Mouse (Mus musculus): ENCODE measurements at regions not wholly inside any gene's neighbourhood (a gene's known extent, or its start where the extent isn't known, plus 50 kb on each side); places are given as distances from the start of the nearest gene placed in this dataset.

DNA sequence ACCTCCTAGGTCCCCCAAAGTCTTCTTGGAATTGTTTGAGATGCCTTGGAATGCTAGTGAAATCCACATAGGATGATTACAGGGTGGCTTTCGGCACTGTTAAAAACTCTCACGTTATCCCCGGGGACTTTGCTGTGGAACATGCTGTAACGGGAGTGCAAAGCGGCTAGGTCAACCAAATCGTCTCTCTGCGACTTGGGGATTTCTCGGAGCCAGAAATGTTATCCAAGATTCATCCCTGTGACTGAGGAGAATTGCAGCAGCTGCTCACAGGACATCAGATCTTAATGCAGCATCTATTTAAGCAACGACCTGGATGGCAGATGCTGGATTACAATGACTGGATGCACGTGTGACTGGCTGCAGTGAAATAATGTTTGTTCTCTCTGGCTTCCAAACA lies 470.7 kb upstream of the Mpdz start:
- Histone ChIP-seq H3K4me3 (no peak overlapping the region), H3K36me3 (ENCODE audit: control insufficient read depth, insufficient read depth, low read length) (no peaks in the 10 kb centered on the region), H3K27ac (peak overlapping the region; percentile 53), H3K4me1 (ENCODE audit: control insufficient read depth, insufficient read depth, low read length) (no peaks in the 10 kb centered on the region), H3K27me3 (ENCODE audit: control insufficient read depth, insufficient read depth, low read length) (no peaks in the 10 kb centered on the region), H3K79me2 (replicated peaks; ENCODE audit: control insufficient read depth, insufficient read depth, low read length) (no peaks in the 10 kb centered on the region), H3K9ac (ENCODE audit: low read depth, low read length) (no peak overlapping the region)
- WGBS: 62% methylated on average over 10 of the region's 10 CpGs
- intact Hi-C loops (cut with DNase I): loop anchor here (5.0 to 10.0 kb wide), 3 partner anchors 34 to 632 kb away; no protein-coding TSS in a partner anchor
- peak; percentile 41 to 67 for DNase-seq
- TF ChIP-seq CTCF (IDR thresholded peaks at IDR 0.05) (no peak), EP300 (IDR thresholded peaks at IDR 0.05; ENCODE audit: insufficient read depth, low read depth, low read length) (0 out of 2 replicates have a peak, but pooled peaks have one; percentile 53)

DNA sequence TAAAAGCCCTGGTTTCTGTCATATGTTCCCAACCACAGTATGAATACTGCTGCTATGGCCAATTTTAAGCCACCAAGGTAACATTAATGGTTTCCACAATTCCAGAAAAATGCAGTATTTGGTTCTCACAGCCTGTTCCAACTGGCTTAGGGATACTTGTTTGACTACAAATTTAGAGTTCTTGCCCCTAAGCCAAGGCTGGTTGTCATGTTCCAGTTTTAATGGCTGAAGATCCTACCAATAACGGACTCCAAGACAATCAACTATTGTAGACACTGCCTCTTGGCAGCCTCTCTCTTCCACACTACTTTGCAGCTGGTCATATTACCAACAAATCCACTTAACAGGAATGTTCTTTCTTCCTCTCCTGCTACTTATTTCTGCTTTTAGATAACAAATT lies 470.0 kb upstream of the Mpdz start:
- Histone ChIP-seq H3K4me3 (no peak overlapping the region), H3K27ac (peak overlapping the region; percentile 53), H3K79me2 (replicated peaks; ENCODE audit: control insufficient read depth, insufficient read depth, low read length) (no peaks in the 10 kb centered on the region), H3K4me1 (ENCODE audit: control insufficient read depth, insufficient read depth, low read length) (no peaks in the 10 kb centered on the region), H3K27me3 (ENCODE audit: control insufficient read depth, insufficient read depth, low read length) (no peaks in the 10 kb centered on the region), H3K36me3 (ENCODE audit: control insufficient read depth, insufficient read depth, low read length) (no peaks in the 10 kb centered on the region), H3K9ac (ENCODE audit: low read depth, low read length) (no peak overlapping the region)
- peak in 1 of 2 experiments; percentile 36 for DNase-seq
- WGBS: 70% methylated on average over 1 of the region's 1 CpGs
- TF ChIP-seq CTCF (IDR thresholded peaks at IDR 0.05) (no peak), POLR2A (IDR thresholded peaks at IDR 0.05; ENCODE audit: insufficient read depth, low read depth, low read length) (no peak)
- intact Hi-C loops (cut with DNase I): loop anchor here (5.0 to 10.0 kb wide), 3 partner anchors 35 to 632 kb away; no protein-coding TSS in a partner anchor

DNA sequence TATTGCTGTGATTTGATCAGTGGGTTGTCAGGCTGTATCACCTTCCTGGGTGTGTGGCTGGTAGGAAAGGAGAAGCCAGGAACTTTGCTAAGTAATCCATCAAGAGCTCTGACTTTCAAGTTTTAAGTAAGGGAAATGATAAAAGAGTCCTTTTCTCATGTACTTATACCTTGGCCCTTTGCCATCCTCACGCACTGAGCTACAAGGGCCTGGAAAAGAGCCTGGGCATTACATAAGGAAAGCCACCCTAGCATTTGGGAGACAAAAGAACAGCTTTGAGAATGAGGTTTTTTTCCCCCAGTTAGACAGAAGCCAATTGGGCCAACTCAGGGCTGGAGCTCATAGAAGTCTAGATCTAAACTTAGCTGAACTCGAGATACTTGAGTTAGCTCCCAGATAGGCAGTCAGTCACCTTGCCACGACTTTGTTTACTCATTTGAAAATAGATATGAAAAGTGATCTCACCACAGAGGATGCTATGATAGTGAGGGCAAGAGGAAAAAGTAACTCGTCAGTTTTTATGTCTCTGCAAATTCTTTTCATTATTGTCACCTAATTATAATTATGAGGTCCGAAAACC lies 457.4 kb upstream of the Mpdz start:
- 28% methylated on average over 5 of the region's 5 CpGs for WGBS
- peaks cover 4% of the 10 kb centered on the region for H3K4me1 ChIP-seq (ENCODE audit: control insufficient read depth, insufficient read depth, low read length)
- no peaks in the 10 kb centered on the region for H3K79me2 ChIP-seq (replicated peaks; ENCODE audit: control insufficient read depth, insufficient read depth, low read length)
- H3K36me3 ChIP-seq (ENCODE audit: control insufficient read depth, insufficient read depth, low read length): peaks cover 10% of the 10 kb centered on the region
- H3K27ac ChIP-seq: peak overlapping the region; percentile 93
- H3K27me3 ChIP-seq (ENCODE audit: control insufficient read depth, insufficient read depth, low read length): no peaks in the 10 kb centered on the region
- H3K9ac ChIP-seq (ENCODE audit: low read depth, low read length): no peak overlapping the region
- TF ChIP-seq POLR2A (IDR thresholded peaks at IDR 0.05; ENCODE audit: insufficient read depth, low read depth, low read length) (no peak), CTCF (IDR thresholded peaks at IDR 0.05) (no peak), EP300 (IDR thresholded peaks at IDR 0.05; ENCODE audit: insufficient read depth, low read depth, low read length) (no peak)
- DNase-seq: peak; percentile 21 to 28
- intact Hi-C loops (cut with DNase I): no loop called here
- no peak overlapping the region for H3K4me3 ChIP-seq

DNA sequence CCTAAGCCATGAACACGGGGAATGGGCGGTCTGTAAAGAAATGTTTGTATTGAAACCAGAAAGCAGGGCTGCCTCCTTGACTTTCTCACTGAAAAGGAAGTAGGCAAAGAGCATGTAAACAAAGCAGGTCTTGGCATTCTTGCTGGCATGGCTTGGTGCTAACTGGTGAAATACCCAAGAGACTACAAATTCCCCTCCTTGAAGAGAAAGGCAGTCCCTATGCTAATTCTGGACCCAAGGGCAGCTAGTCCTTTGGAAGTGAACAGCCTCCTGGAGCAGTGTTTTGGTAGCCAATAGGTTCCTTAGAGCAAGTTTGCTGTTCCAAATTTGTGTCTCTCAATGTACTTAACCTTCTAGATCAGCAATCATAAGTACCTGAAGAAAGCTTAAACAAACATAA lies 456.0 kb upstream of the Mpdz start:
- H3K36me3 ChIP-seq (ENCODE audit: control insufficient read depth, insufficient read depth, low read length): peaks cover 10% of the 10 kb centered on the region
- no peak overlapping the region for H3K4me3 ChIP-seq
- no peak overlapping the region for H3K9ac ChIP-seq (ENCODE audit: low read depth, low read length)
- H3K27ac ChIP-seq: peak overlapping the region; percentile 93
- no peak for TF ChIP-seq CTCF (IDR thresholded peaks at IDR 0.05)
- no peak for TF ChIP-seq EP300 (IDR thresholded peaks at IDR 0.05; ENCODE audit: insufficient read depth, low read depth, low read length)
- no peak for TF ChIP-seq POLR2A (IDR thresholded peaks at IDR 0.05; ENCODE audit: insufficient read depth, low read depth, low read length)
- no peaks in the 10 kb centered on the region for H3K79me2 ChIP-seq (replicated peaks; ENCODE audit: control insufficient read depth, insufficient read depth, low read length)
- intact Hi-C loops (cut with DNase I): no loop called here
- peak in 1 of 2 experiments; percentile 13 for DNase-seq
- peaks cover 4% of the 10 kb centered on the region for H3K4me1 ChIP-seq (ENCODE audit: control insufficient read depth, insufficient read depth, low read length)
- no peaks in the 10 kb centered on the region for H3K27me3 ChIP-seq (ENCODE audit: control insufficient read depth, insufficient read depth, low read length)
- WGBS: 44% methylated on average over 2 of the region's 2 CpGs

DNA sequence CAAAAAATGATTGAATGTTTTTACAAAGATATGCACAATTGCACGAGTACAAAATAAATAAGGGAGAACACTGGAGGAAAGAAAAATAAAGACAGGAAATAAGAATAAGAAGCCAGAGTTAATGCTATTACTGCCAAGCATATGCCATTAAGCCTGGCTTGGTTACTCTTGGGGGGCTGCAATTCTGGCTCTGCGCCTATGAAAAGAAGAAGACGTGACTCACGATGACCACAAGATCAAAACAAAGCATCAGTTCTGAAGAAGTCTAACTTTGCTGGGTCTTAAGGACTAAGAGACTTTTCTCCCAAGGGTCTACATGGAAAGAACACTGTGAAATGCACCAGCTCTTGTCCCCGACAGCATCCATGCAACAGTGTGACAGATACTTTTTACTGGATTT lies 454.8 kb upstream of the Mpdz start:
- Histone ChIP-seq H3K4me3 (no peak overlapping the region), H3K36me3 (ENCODE audit: control insufficient read depth, insufficient read depth, low read length) (peaks cover 10% of the 10 kb centered on the region), H3K4me1 (ENCODE audit: control insufficient read depth, insufficient read depth, low read length) (peaks cover 4% of the 10 kb centered on the region), H3K27ac (peak overlapping the region; percentile 93), H3K79me2 (replicated peaks; ENCODE audit: control insufficient read depth, insufficient read depth, low read length) (no peaks in the 10 kb centered on the region), H3K9ac (ENCODE audit: low read depth, low read length) (no peak overlapping the region), H3K27me3 (ENCODE audit: control insufficient read depth, insufficient read depth, low read length) (no peaks in the 10 kb centered on the region)
- WGBS: 53% methylated on average over 5 of the region's 5 CpGs
- DNase-seq: no peak
- intact Hi-C loops (cut with DNase I): no loop called here
- TF ChIP-seq EP300 (IDR thresholded peaks at IDR 0.05; ENCODE audit: insufficient read depth, low read depth, low read length) (no peak), CTCF (IDR thresholded peaks at IDR 0.05) (no peak)

DNA sequence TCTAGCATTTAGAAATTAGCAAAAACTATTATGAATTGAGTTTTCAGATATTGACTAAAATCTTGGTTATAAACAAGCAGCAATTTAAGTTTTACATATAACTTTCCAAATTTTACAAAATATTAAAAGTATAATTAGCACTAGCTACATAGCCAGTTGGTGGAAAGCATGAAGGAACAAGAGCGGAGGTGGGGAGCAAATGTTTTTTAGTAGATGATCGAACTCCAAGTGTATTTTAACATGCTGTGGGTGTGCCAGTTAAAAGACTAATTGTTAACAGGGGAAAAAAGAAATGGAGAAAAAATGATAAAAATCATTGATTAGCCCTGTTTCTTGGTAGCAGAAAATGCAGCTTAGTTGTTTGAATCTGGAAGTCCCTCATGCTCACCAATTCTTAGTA lies 426.3 kb upstream of the Mpdz start:
- no peak for TF ChIP-seq POLR2A (IDR thresholded peaks at IDR 0.05; ENCODE audit: insufficient read depth, low read depth, low read length)
- no peak for TF ChIP-seq EP300 (IDR thresholded peaks at IDR 0.05; ENCODE audit: insufficient read depth, low read depth, low read length)
- TF ChIP-seq CTCF (IDR thresholded peaks at IDR 0.05): no peak
- WGBS: 93% methylated on average over 2 of the region's 2 CpGs
- no peaks in the 10 kb centered on the region for H3K27me3 ChIP-seq (ENCODE audit: control insufficient read depth, insufficient read depth, low read length)
- no peak overlapping the region for H3K27ac ChIP-seq
- H3K36me3 ChIP-seq (ENCODE audit: control insufficient read depth, insufficient read depth, low read length): no peaks in the 10 kb centered on the region
- H3K9ac ChIP-seq (ENCODE audit: low read depth, low read length): no peak overlapping the region
- no peak overlapping the region for H3K4me3 ChIP-seq
- no peak for DNase-seq
- no peaks in the 10 kb centered on the region for H3K4me1 ChIP-seq (ENCODE audit: control insufficient read depth, insufficient read depth, low read length)
- intact Hi-C loops (cut with DNase I): no loop called here
- H3K79me2 ChIP-seq (replicated peaks; ENCODE audit: control insufficient read depth, insufficient read depth, low read length): no peaks in the 10 kb centered on the region
